Mouse (Mus musculus): ENCODE data around the gene Coq3. TPM values are rescaled to one million over a fixed set of nuclear protein-coding genes. Genes with fewer than 3 reads are reported as not detected.

The Coq3 gene
- polyA plus RNA-seq, 1 experiment from 2014 or later = 15.6 TPM

DNA sequence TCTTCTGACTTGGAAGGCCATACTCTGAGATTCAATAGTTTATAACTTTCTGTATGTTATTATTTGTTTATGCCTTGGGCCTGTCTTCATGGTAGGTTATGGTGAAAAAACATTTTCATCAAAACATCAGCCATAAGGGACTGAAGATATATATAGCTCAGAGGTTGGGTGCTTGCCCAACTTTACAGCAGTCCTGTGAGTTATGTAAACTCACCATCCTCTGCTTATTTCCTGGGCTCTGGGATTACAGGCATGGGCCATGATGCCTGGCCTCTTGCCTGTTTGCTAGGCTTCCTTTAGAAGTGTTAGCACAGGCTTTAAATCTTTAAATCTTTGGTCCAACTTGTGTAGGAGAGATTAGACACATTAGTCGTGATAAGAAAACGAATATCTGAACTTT is 72.8 kb downstream of the Coq3 start:
- Histone ChIP-seq H3K9me3 (ENCODE audit: control insufficient read depth, low read length) (no peaks in the 10 kb centered on the region), H3K4me1 (replicated peaks; ENCODE audit: control insufficient read depth, insufficient read depth) (no peaks in the 10 kb centered on the region), H3K9ac (ENCODE audit: low read length) (no peak overlapping the region), H3K4me2 (replicated peaks; ENCODE audit: low read depth) (no peak overlapping the region), H3K4me3 (ENCODE audit: low read depth, low read length) (no peak overlapping the region), H3K27ac (replicated peaks) (no peak overlapping the region), H3K36me3 (ENCODE audit: control insufficient read depth, insufficient read depth, low read length) (no peaks in the 10 kb centered on the region), H3K27me3 (ENCODE audit: control insufficient read depth, insufficient read depth, low read length) (no peaks in the 10 kb centered on the region)
- WGBS = 45% methylated on average over 2 of the region's 2 CpGs
- DNase-seq (ENCODE audit: low spot score) (no peak), ATAC-seq (ENCODE audit: low FRiP score, low TSS enrichment) (no peak)
- TF ChIP-seq CTCF (IDR thresholded peaks at IDR 0.05; ENCODE audit: low read depth) = no peak

DNA sequence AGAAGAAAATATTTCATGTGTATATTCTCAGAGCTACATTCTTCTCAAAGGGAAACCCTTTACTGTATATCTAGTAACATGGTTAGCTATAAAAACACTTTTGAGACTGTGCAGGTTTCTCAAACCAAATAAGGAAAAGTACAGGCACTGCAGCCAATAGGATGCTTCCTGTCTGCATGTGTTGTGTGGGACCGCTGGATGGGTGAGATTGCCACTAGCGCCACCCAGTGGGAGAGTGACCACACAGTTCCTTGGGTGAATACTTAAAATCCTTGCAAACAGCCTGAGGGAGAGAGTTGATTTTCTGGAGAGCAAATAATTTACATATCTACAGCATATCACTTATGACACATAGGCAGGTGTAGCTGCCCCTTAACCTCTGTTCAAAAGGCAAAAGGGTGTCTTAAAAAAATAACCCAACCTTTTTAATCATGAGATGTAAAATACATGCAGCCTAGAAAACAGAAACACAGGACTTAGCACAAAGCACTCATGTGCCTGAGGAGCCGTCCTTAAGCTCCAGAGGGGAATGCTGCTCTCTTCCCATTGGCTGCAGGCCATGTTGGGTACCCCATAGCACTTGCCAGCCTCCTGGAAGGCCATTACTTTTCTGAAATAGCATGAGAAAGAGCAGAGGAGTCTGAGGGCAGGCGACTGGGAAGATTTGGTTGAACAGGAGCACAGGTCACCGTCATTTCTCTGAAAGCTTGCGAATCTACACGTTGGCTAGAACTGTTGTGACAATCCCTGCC is 78.3 kb downstream of the Coq3 start:
- peak; percentile 76 for DNase-seq (ENCODE audit: low spot score)
- TF ChIP-seq EP300 (optimal IDR thresholded peaks at IDR 0.05) = no peak
- peak; percentile 84 for TF ChIP-seq CTCF (IDR thresholded peaks at IDR 0.05; ENCODE audit: low read depth)

More for the DNA sequence above, 78.3 kb downstream of the Coq3 start:
- no peak overlapping the region for H3K4me3 ChIP-seq (ENCODE audit: low read depth, low read length)
- H3K36me3 ChIP-seq (ENCODE audit: control insufficient read depth, insufficient read depth, low read length) = no peaks in the 10 kb centered on the region
- WGBS = 55% methylated on average over 7 of the region's 7 CpGs
- no peaks in the 10 kb centered on the region for H3K9me3 ChIP-seq (ENCODE audit: control insufficient read depth, low read length)
- no peaks in the 10 kb centered on the region for H3K27me3 ChIP-seq (ENCODE audit: control insufficient read depth, insufficient read depth, low read length)
- H3K27ac ChIP-seq (replicated peaks) = no peak overlapping the region; the same call in 1 of the 2 replicates
- no peak overlapping the region for H3K9ac ChIP-seq (ENCODE audit: low read length)
- no peak overlapping the region for H3K4me2 ChIP-seq (replicated peaks; ENCODE audit: low read depth)
- peak; percentile 80 for ATAC-seq (ENCODE audit: low FRiP score, low TSS enrichment)
- H3K4me1 ChIP-seq (replicated peaks; ENCODE audit: control insufficient read depth, insufficient read depth) = no peaks in the 10 kb centered on the region

Other genes with a start within 250 kb of the Coq3 start
- gene Prdm13, start 193.7 kb upstream of the Coq3 start, polyA plus RNA-seq (2015; fragmentation: Nextera tagmentation; extraction: Ambion mirVana) = not detected in 2 replicates
- gene Ccnc, start 152.0 kb upstream of the Coq3 start, polyA plus RNA-seq (2015; fragmentation: Nextera tagmentation; extraction: Ambion mirVana) = 23.6 and 24.6 TPM in 2 replicates
- 2.7 and 3.4 TPM in 2 replicates for gene Usp45, start 112.5 kb upstream of the Coq3 start, polyA plus RNA-seq (2015; fragmentation: Nextera tagmentation; extraction: Ambion mirVana)
- gene Tstd3, start 112.5 kb upstream of the Coq3 start, polyA plus RNA-seq (2015; fragmentation: Nextera tagmentation; extraction: Ambion mirVana) = 13.5 and 14.8 TPM in 2 replicates
- 41.3 and 41.4 TPM in 2 replicates for gene Pnisr, start 32.1 kb upstream of the Coq3 start, polyA plus RNA-seq (2015; fragmentation: Nextera tagmentation; extraction: Ambion mirVana)
- gene Faxc, start 51.7 kb downstream of the Coq3 start, polyA plus RNA-seq (2015; fragmentation: Nextera tagmentation; extraction: Ambion mirVana) = 1.5 and 1.7 TPM in 2 replicates

Data from stomach, postnatal 0 days (tissue).